Mouse (Mus musculus) c-Kit-negative CD71-positive TER-119-positive erythroid progenitor cells, embryonic 14.5 days (primary cell): ENCODE results near the gene Gm10840.
"Not testable (repeated sequence)": the region's sequence is repeated elsewhere in the genome, so short reads cannot be mapped to it uniquely, and the experiment has no call there.

Experiments used
- DNase-seq: peaks from one replicate; pipeline ENCODE4 v3.0.0-alpha.2; 2013; ENCODE audit warnings: low read depth, low spot score

The Gm10840 gene

GRCm38 (mm10) chr11:106198277-106198676 is 37.6 kb downstream of the Gm10840 start:
- DNase-seq = no peak

DNA sequence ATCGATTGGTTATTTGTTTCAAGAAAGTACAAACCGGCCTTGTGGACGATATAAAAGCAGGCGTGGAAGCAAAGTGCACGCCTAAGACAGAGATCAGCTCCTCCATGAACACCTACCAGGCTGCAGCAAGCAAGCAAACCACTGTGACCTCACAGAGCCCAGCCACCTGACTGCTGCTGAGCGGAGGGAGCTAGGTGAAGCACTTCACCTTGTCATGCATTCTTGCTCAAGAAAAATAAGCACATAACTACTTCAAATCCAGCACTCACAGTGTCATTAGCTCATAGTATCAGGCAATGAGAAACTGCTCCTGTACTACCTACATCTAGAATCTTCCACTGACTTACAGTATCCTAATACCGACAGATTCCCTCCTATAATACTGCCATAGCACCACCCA is 39.3 kb downstream of the Gm10840 start:
- not testable (repeated sequence) for DNase-seq

- DNase-seq = no peak
These were observed 40.1 kb downstream of the Gm10840 start for GRCm38 (mm10) chr11:106200756-106201155.

- no peak for DNase-seq
These were observed 40.9 kb downstream of the Gm10840 start for GRCm38 (mm10) chr11:106201337-106202122.

GRCm38 (mm10) chr11:106202123-106202465 is 41.4 kb downstream of the Gm10840 start, which contains the start of gene Strada:
Strada (minus strand) TSS chr11:106202168.
- DNase-seq = no peak
